Mouse (Mus musculus) kidney, embryonic 14.5 days (tissue): ENCODE measurements around the gene Abi3bp. TPM values are rescaled to one million over a fixed set of nuclear protein-coding genes. Genes with fewer than 3 reads are reported as not detected.

Experiments
- ATAC-seq: fragments of 200-750 bp; cut with Nextera tagmentation; 2 replicates; pipeline ENCODE4 v1.8.0; 2017; ENCODE audit warnings: moderate number of reproducible peaks, mild to moderate bottlenecking, moderate TSS enrichment, moderate library complexity; ENCODE audit not compliant: low FRiP score, low TSS enrichment
- H3K27ac ChIP-seq: fragments of 300-500 bp; sonication (generic); 2 replicates; pipeline ENCODE4 v1.5.1; 2014; ENCODE audit warnings: low read depth, mild to moderate bottlenecking, low read length, moderate library complexity, mixed read lengths
- H3K27me3 ChIP-seq: fragments of 300-500 bp; sonication (generic); 2 replicates; pipeline ENCODE4 v1.6.1; 2014; ENCODE audit warnings: mild to moderate bottlenecking, low read length; ENCODE audit not compliant: control insufficient read depth, insufficient read depth
- H3K36me3 ChIP-seq: fragments of 300-500 bp; sonication (generic); 2 replicates; pipeline ENCODE4 v1.6.1; 2014; ENCODE audit warnings: low read length, mixed read lengths; ENCODE audit not compliant: control insufficient read depth, insufficient read depth
- H3K4me1 ChIP-seq: fragments of 300-500 bp; sonication (generic); 2 replicates; pipeline ENCODE4 v1.6.1; 2014; ENCODE audit warnings: low read length, mixed read lengths; ENCODE audit not compliant: control insufficient read depth, insufficient read depth
- H3K4me2 ChIP-seq: fragments of 300-500 bp; sonication (generic); replicated peaks from 2 replicates; pipeline ENCODE4 v1.6.1; 2014; ENCODE audit warnings: low read depth, mild to moderate bottlenecking, low read length
- H3K4me3 ChIP-seq: fragments of 300-500 bp; sonication (generic); 2 replicates; pipeline ENCODE4 v1.5.1; 2014; ENCODE audit warnings: mild to moderate bottlenecking, low read length
- H3K9ac ChIP-seq: fragments of 300-500 bp; sonication (generic); 2 replicates; pipeline ENCODE4 v1.6.1; 2014; ENCODE audit warnings: low read depth, mild to moderate bottlenecking, low read length, moderate library complexity
- H3K9me3 ChIP-seq: fragments of 300-500 bp; sonication (generic); 2 replicates; pipeline ENCODE4 v1.6.1; 2016; ENCODE audit warnings: low read length; ENCODE audit not compliant: control insufficient read depth
- WGBS: fragments of 180-500 bp; shearing (Covaris S2); extraction: QIAGEN DNeasy Blood & Tissue Kit; methylation state at CpG from one replicate; pipeline ENCODE4 v1.1.7; 2014; 5-methylcytosine and 5-hydroxymethylcytosine counted together
- polyA plus RNA-seq: library from polyadenylated mRNA; unstranded; fragments of >200 nt; fragmentation: Nextera tagmentation; extraction: Ambion mirVana; gene quantifications from 2 replicates; pipeline ENCODE4 v1.2.1, GENCODE M21; 2014

Gene Abi3bp
- 2.4 and 2.5 TPM in 2 replicates for polyA plus RNA-seq

DNA sequence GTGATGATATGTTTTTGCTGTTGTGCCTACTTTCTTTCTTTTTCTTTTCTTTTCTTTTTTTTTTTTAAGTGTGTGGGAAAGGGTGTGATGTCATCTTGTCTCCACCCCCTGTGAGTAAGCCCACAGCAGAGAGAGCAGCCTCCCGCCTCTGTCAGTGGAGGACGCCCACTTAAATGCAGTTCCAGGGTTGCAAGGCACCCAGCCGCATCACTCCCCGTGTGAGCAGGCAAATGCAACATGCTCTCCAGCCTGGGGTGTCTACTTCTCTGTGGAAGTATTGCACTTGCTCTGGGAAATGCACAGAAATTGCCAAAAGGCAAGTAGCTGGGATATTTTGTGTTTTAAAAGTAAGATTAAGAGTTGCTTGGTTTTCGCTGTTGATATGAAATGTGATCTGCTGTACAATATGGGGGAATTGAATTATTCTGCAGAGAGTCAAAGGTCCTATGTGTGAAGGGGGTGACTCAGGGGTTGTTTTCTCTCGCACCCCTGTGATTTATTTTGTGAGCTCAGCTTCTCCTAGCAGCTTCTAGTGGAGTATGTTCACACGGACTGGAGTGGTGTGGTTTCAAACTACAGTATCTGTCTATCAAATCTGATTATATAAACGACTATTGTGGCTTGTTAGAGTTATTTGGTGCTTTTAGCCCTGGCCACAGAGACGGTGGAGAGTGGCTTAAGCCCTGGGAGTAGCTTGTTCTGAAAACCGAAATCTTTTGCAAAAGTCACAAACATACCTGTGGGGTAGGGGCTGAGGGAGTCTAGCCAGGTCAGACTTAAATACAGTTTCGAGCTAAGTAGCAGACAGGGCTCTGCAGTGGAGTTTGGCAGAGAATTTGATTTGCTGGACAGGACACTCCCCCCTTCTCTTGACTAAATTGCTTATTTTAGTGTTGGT, at the start of gene Abi3bp:
Gene Abi3bp, plus strand, starts transcription at position 202 of the 898 bp plus-strand sequence.
- Histone ChIP-seq H3K4me3 (peak within 1 kb of the TSS; percentile 36), H3K36me3 (no peaks in the 10 kb centered on the region), H3K4me2 (peak within 1 kb of the TSS; percentile 39), H3K9me3 (no peaks in the 10 kb centered on the region), H3K4me1 (no peaks in the 10 kb centered on the region), H3K27ac (peak within 1 kb of the TSS; percentile 38; the same call in 1 of the 2 replicates), H3K27me3 (no peaks in the 10 kb centered on the region), H3K9ac (peak within 1 kb of the TSS; percentile 28; the same call in 1 of the 2 replicates)
- WGBS, result 8% methylated on average over 11 of the region's 11 CpGs
- peak; percentile 91 for ATAC-seq

- Histone ChIP-seq H3K4me3 (no peak overlapping the region), H3K27ac (no peak overlapping the region), H3K9ac (no peak overlapping the region), H3K4me1 (no peaks in the 10 kb centered on the region), H3K27me3 (no peaks in the 10 kb centered on the region), H3K4me2 (no peak overlapping the region), H3K9me3 (no peaks in the 10 kb centered on the region), H3K36me3 (no peaks in the 10 kb centered on the region)
- no peak for ATAC-seq
- 83% methylated on average over 4 of the region's 4 CpGs for WGBS
These were observed 42.1 kb upstream of the Abi3bp start for GRCm38 (mm10) chr16:56435293-56436185.

- Histone ChIP-seq H3K4me1 (no peaks in the 10 kb centered on the region), H3K4me2 (no peak overlapping the region), H3K9ac (no peak overlapping the region), H3K9me3 (no peaks in the 10 kb centered on the region), H3K27me3 (no peaks in the 10 kb centered on the region), H3K27ac (no peak overlapping the region), H3K36me3 (no peaks in the 10 kb centered on the region), H3K4me3 (no peak overlapping the region)
- peak; percentile 75 for ATAC-seq
- WGBS, result 27% methylated on average over 4 of the region's 4 CpGs
These were observed 37.4 kb upstream of the Abi3bp start for GRCm38 (mm10) chr16:56440243-56440642.

DNA sequence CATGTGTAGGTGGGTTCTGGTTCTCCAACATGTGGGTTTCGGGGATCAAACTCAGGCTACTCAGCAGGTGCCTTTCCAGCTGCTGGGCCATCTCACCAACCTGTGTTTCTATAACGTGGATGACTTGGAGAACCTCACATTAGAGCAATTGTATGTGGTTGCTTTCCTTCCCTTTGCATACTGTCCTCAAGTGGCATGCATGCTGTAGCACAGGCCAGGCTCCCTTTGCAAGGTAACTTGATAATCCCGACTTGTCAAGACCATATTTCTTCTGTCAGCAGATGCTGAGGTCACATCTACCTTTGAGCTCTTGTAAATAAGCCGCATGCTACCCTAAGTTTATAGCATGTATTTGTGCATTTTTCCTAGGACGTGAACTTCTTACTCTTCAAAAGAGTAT, 36.6 kb upstream of the Abi3bp start:
- Histone ChIP-seq H3K36me3 (no peaks in the 10 kb centered on the region), H3K4me3 (no peak overlapping the region), H3K4me2 (no peak overlapping the region), H3K27ac (no peak overlapping the region), H3K9me3 (no peaks in the 10 kb centered on the region), H3K9ac (no peak overlapping the region), H3K27me3 (no peaks in the 10 kb centered on the region), H3K4me1 (no peaks in the 10 kb centered on the region)
- 41% methylated on average over 5 of the region's 5 CpGs for WGBS
- ATAC-seq, result peak; percentile 51; the same call in 1 of the 2 replicates

GRCm38 (mm10) chr16:56441658-56442344, 35.9 kb upstream of the Abi3bp start:
- Histone ChIP-seq H3K9me3 (no peaks in the 10 kb centered on the region), H3K27ac (no peak overlapping the region), H3K27me3 (no peaks in the 10 kb centered on the region), H3K36me3 (no peaks in the 10 kb centered on the region), H3K9ac (no peak overlapping the region), H3K4me2 (no peak overlapping the region), H3K4me3 (no peak overlapping the region), H3K4me1 (no peaks in the 10 kb centered on the region)
- WGBS, result 28% methylated on average over 7 of the region's 7 CpGs
- ATAC-seq, result peak; percentile 55; the same call in 1 of the 2 replicates

- ATAC-seq, result no peak
- H3K27me3 ChIP-seq, result no peaks in the 10 kb centered on the region
- WGBS, result 80% methylated on average over 2 of the region's 2 CpGs
- no peak overlapping the region for H3K9ac ChIP-seq
- H3K9me3 ChIP-seq, result no peaks in the 10 kb centered on the region
- H3K4me1 ChIP-seq, result no peaks in the 10 kb centered on the region
- H3K36me3 ChIP-seq, result no peaks in the 10 kb centered on the region
- H3K4me2 ChIP-seq, result no peak overlapping the region
- H3K27ac ChIP-seq, result no peak overlapping the region
- no peak overlapping the region for H3K4me3 ChIP-seq
These were observed 26.2 kb upstream of the Abi3bp start for GRCm38 (mm10) chr16:56451482-56451881.

- Histone ChIP-seq H3K27ac (no peak overlapping the region), H3K9me3 (no peaks in the 10 kb centered on the region), H3K9ac (no peak overlapping the region), H3K4me3 (no peak overlapping the region), H3K4me2 (no peak overlapping the region), H3K4me1 (no peaks in the 10 kb centered on the region), H3K27me3 (no peaks in the 10 kb centered on the region), H3K36me3 (no peaks in the 10 kb centered on the region)
- whole genome bisulfite sequencing, result 86% methylated on average over 1 of the region's 1 CpGs
- no peak for ATAC-seq
These were observed 25.8 kb upstream of the Abi3bp start for GRCm38 (mm10) chr16:56451923-56452322.

DNA sequence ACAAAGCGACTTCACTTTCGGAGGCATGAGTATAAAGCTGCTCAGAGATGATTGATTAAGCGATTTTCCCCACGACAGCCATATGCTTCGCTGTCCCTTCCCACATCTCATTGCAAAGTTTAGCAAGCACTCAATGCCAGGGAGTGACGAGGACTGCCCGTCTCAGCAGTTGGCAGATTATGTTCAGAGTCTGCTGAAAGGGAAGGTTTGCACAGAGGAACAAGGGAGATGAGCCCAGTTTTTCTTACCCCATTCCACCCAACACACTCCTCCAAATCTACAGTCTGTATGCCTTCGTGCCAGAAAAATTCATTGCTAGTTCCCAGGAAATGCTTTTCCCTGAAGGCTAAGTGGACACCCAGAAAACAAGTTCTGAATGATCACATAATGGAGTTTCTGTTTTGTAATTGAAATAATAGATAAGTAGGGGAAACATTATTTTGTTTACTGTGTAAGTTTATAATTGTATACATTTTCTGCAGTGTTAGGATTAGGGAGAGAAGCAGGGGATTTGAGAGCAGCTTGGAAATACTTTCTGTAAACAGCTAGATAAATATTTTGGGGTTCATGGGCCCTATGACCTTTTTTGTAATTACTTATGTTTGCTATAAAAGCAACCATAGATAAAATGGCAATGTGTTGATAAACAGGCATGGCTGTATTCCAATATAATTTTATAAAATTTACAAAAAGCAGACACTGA, 19.5 kb upstream of the Abi3bp start:
- H3K9me3 ChIP-seq, result no peaks in the 10 kb centered on the region
- 74% methylated on average over 8 of the region's 8 CpGs for WGBS
- H3K4me1 ChIP-seq, result no peaks in the 10 kb centered on the region
- no peak for ATAC-seq
- no peaks in the 10 kb centered on the region for H3K27me3 ChIP-seq
- H3K27ac ChIP-seq, result no peak overlapping the region
- H3K4me3 ChIP-seq, result no peak overlapping the region
- H3K9ac ChIP-seq, result no peak overlapping the region
- no peak overlapping the region for H3K4me2 ChIP-seq
- H3K36me3 ChIP-seq, result no peaks in the 10 kb centered on the region
